Mouse (Mus musculus): ENCODE measurements around the gene Noxa1. TPM values are rescaled to one million over a fixed set of nuclear protein-coding genes. Genes with fewer than 3 reads are reported as not detected.
A peak's percentile ranks its signal among the peaks of the same experiment; 100 is the strongest.

Noxa1 gene
- polyA plus RNA-seq, 1 experiment from 2014 or later = 0.24 TPM

GRCm38 (mm10) chr2:25110505-25111183 lies 15.7 kb upstream of the Noxa1 start:
- H3K9me3 ChIP-seq (ENCODE audit: control insufficient read depth, low read length) = no peaks in the 10 kb centered on the region
- H3K9ac ChIP-seq (ENCODE audit: low read length) = no peak overlapping the region
- no peak overlapping the region for H3K4me3 ChIP-seq (ENCODE audit: low read depth, low read length)
- H3K4me2 ChIP-seq (ENCODE audit: low read depth, severe bottlenecking) = no peak overlapping the region
- DNase-seq (ENCODE audit: low spot score) (no peak), ATAC-seq (ENCODE audit: insufficient number of reproducible peaks, low FRiP score, low TSS enrichment, low read depth) (no peak)
- 0 out of 2 replicates have a peak overlapping the region, but pooled peaks have one; percentile 4 for H3K27ac ChIP-seq (replicated peaks; ENCODE audit: low read depth, low read length)
- H3K4me1 ChIP-seq (ENCODE audit: control insufficient read depth, insufficient read depth, low read length) = no peaks in the 10 kb centered on the region
- H3K36me3 ChIP-seq (ENCODE audit: control insufficient read depth, insufficient read depth, low read length) = no peaks in the 10 kb centered on the region
- no peaks in the 10 kb centered on the region for H3K27me3 ChIP-seq (ENCODE audit: control insufficient read depth, insufficient read depth, low read length)

GRCm38 (mm10) chr2:25109487-25109886 lies 14.5 kb upstream of the Noxa1 start:
- Histone ChIP-seq H3K9ac (ENCODE audit: low read length) (no peak overlapping the region), H3K27me3 (ENCODE audit: control insufficient read depth, insufficient read depth, low read length) (no peaks in the 10 kb centered on the region), H3K9me3 (ENCODE audit: control insufficient read depth, low read length) (no peaks in the 10 kb centered on the region), H3K36me3 (ENCODE audit: control insufficient read depth, insufficient read depth, low read length) (no peaks in the 10 kb centered on the region), H3K27ac (replicated peaks; ENCODE audit: low read depth, low read length) (no peak overlapping the region), H3K4me3 (ENCODE audit: low read depth, low read length) (no peak overlapping the region), H3K4me2 (ENCODE audit: low read depth, severe bottlenecking) (no peak overlapping the region), H3K4me1 (ENCODE audit: control insufficient read depth, insufficient read depth, low read length) (no peaks in the 10 kb centered on the region)
- ATAC-seq (ENCODE audit: insufficient number of reproducible peaks, low FRiP score, low TSS enrichment, low read depth) (peak; percentile 21; the same call in 1 of the 2 replicates), DNase-seq (ENCODE audit: low spot score) (no peak)

GRCm38 (mm10) chr2:25106045-25106444 lies 11.1 kb upstream of the Noxa1 start:
- no peak for ATAC-seq (ENCODE audit: insufficient number of reproducible peaks, low FRiP score, low TSS enrichment, low read depth)
- Histone ChIP-seq H3K4me3 (ENCODE audit: low read depth, low read length) (no peak overlapping the region), H3K4me1 (ENCODE audit: control insufficient read depth, insufficient read depth, low read length) (no peaks in the 10 kb centered on the region), H3K27me3 (ENCODE audit: control insufficient read depth, insufficient read depth, low read length) (no peaks in the 10 kb centered on the region), H3K27ac (replicated peaks; ENCODE audit: low read depth, low read length) (no peak overlapping the region), H3K9ac (ENCODE audit: low read length) (no peak overlapping the region), H3K4me2 (ENCODE audit: low read depth, severe bottlenecking) (no peak overlapping the region), H3K9me3 (ENCODE audit: control insufficient read depth, low read length) (no peaks in the 10 kb centered on the region), H3K36me3 (ENCODE audit: control insufficient read depth, insufficient read depth, low read length) (no peaks in the 10 kb centered on the region)
- DNase-seq (ENCODE audit: low spot score) = no peak
- WGBS = 77% methylated on average over 3 of the region's 3 CpGs

GRCm38 (mm10) chr2:25104122-25104521 lies 9.2 kb upstream of the Noxa1 start:
- ATAC-seq (ENCODE audit: insufficient number of reproducible peaks, low FRiP score, low TSS enrichment, low read depth) (no peak), DNase-seq (ENCODE audit: low spot score) (no peak)
- Histone ChIP-seq H3K27me3 (ENCODE audit: control insufficient read depth, insufficient read depth, low read length) (no peaks in the 10 kb centered on the region), H3K4me2 (ENCODE audit: low read depth, severe bottlenecking) (no peak overlapping the region), H3K27ac (replicated peaks; ENCODE audit: low read depth, low read length) (no peak overlapping the region), H3K4me3 (ENCODE audit: low read depth, low read length) (no peak overlapping the region), H3K9ac (ENCODE audit: low read length) (no peak overlapping the region), H3K4me1 (ENCODE audit: control insufficient read depth, insufficient read depth, low read length) (no peaks in the 10 kb centered on the region), H3K36me3 (ENCODE audit: control insufficient read depth, insufficient read depth, low read length) (no peaks in the 10 kb centered on the region), H3K9me3 (ENCODE audit: control insufficient read depth, low read length) (no peaks in the 10 kb centered on the region)
- 83% methylated on average over 2 of the region's 2 CpGs for WGBS

DNA sequence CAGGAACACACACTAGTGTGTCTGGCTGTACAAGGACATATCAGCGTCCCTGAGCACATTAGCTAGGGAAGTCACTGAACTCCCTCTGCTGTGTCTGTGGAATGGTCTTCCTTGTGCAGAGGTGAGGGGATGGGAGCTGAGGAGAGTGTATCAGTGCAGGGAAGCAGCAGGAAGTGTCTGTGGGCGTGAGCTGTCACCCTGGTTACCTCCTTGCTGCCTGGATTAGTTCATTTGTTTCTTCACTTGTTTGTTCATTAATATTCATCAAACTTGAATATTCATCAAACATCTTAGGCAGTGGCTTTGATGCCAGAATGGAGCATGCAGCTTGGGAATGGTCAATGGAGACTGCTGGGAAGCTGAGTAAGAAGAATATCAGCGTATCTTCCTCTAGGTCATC lies 4.8 kb upstream of the Noxa1 start:
- H3K9me3 ChIP-seq (ENCODE audit: control insufficient read depth, low read length) = no peaks in the 10 kb centered on the region
- 0 out of 2 replicates have a peak, but pooled peaks cover 5% of the 10 kb centered on the region for H3K27me3 ChIP-seq (ENCODE audit: control insufficient read depth, insufficient read depth, low read length)
- H3K4me3 ChIP-seq (ENCODE audit: low read depth, low read length) = no peak overlapping the region
- H3K4me2 ChIP-seq (ENCODE audit: low read depth, severe bottlenecking) = no peak overlapping the region
- H3K4me1 ChIP-seq (ENCODE audit: control insufficient read depth, insufficient read depth, low read length) = no peaks in the 10 kb centered on the region
- H3K27ac ChIP-seq (replicated peaks; ENCODE audit: low read depth, low read length) = no peak overlapping the region
- ATAC-seq (ENCODE audit: insufficient number of reproducible peaks, low FRiP score, low TSS enrichment, low read depth) = no peak
- no peaks in the 10 kb centered on the region for H3K36me3 ChIP-seq (ENCODE audit: control insufficient read depth, insufficient read depth, low read length)
- H3K9ac ChIP-seq (ENCODE audit: low read length) = no peak overlapping the region
- WGBS = 73% methylated on average over 3 of the region's 3 CpGs
- no peak for DNase-seq (ENCODE audit: low spot score)

DNA sequence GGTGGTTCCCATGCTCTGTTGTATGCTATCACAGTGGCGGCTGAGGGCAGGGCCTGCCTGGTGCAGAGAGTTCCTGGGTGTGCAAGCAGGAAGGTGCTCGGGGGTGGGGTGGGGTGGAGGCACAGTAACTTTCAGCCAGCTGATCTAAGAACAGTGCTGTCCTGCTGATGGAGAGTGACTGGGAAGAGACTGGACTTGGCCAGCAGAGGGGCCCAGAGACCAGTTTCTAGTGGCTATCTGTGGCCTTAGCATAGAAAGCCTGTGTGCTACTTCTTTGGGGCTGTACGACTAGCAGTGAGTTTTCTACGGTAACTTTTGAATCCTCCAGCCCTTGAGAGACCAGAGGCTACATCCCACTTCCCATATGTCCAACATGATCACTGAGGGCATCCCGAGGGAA lies 4.0 kb upstream of the Noxa1 start:
- Histone ChIP-seq H3K4me1 (ENCODE audit: control insufficient read depth, insufficient read depth, low read length) (no peaks in the 10 kb centered on the region), H3K4me3 (ENCODE audit: low read depth, low read length) (no peak overlapping the region), H3K27ac (replicated peaks; ENCODE audit: low read depth, low read length) (no peak overlapping the region), H3K4me2 (ENCODE audit: low read depth, severe bottlenecking) (no peak overlapping the region), H3K9me3 (ENCODE audit: control insufficient read depth, low read length) (no peaks in the 10 kb centered on the region), H3K27me3 (ENCODE audit: control insufficient read depth, insufficient read depth, low read length) (peaks cover 9% of the 10 kb centered on the region; the same call in 1 of the 2 replicates), H3K36me3 (ENCODE audit: control insufficient read depth, insufficient read depth, low read length) (no peaks in the 10 kb centered on the region), H3K9ac (ENCODE audit: low read length) (no peak overlapping the region)
- ATAC-seq (ENCODE audit: insufficient number of reproducible peaks, low FRiP score, low TSS enrichment, low read depth) (no peak), DNase-seq (ENCODE audit: low spot score) (peak; percentile 32)
- 59% methylated on average over 5 of the region's 5 CpGs for WGBS

- 76% methylated on average over 3 of the region's 3 CpGs for WGBS
- H3K4me3 ChIP-seq (ENCODE audit: low read depth, low read length) = no peak overlapping the region
- peaks cover 9% of the 10 kb centered on the region; the same call in 1 of the 2 replicates for H3K27me3 ChIP-seq (ENCODE audit: control insufficient read depth, insufficient read depth, low read length)
- H3K4me2 ChIP-seq (ENCODE audit: low read depth, severe bottlenecking) = no peak overlapping the region
- ATAC-seq (ENCODE audit: insufficient number of reproducible peaks, low FRiP score, low TSS enrichment, low read depth) = no peak
- no peaks in the 10 kb centered on the region for H3K4me1 ChIP-seq (ENCODE audit: control insufficient read depth, insufficient read depth, low read length)
- no peaks in the 10 kb centered on the region for H3K36me3 ChIP-seq (ENCODE audit: control insufficient read depth, insufficient read depth, low read length)
- H3K9me3 ChIP-seq (ENCODE audit: control insufficient read depth, low read length) = no peaks in the 10 kb centered on the region
- no peak overlapping the region for H3K27ac ChIP-seq (replicated peaks; ENCODE audit: low read depth, low read length)
- no peak for DNase-seq (ENCODE audit: low spot score)
- no peak overlapping the region for H3K9ac ChIP-seq (ENCODE audit: low read length)
Observed at GRCm38 (mm10) chr2:25098005-25098615, 3.2 kb upstream of the Noxa1 start.

GRCm38 (mm10) chr2:25094785-25095108 lies 202 bp downstream of the Noxa1 start:
- 47% methylated on average over 17 of the region's 17 CpGs for WGBS
- no peak overlapping the region for H3K27ac ChIP-seq (replicated peaks; ENCODE audit: low read depth, low read length)
- H3K9ac ChIP-seq (ENCODE audit: low read length) = no peak overlapping the region
- H3K36me3 ChIP-seq (ENCODE audit: control insufficient read depth, insufficient read depth, low read length) = no peaks in the 10 kb centered on the region
- ATAC-seq (ENCODE audit: insufficient number of reproducible peaks, low FRiP score, low TSS enrichment, low read depth) (no peak; the same call in 1 of the 2 replicates), DNase-seq (ENCODE audit: low spot score) (peak; percentile 24)
- H3K4me1 ChIP-seq (ENCODE audit: control insufficient read depth, insufficient read depth, low read length) = no peaks in the 10 kb centered on the region
- peak overlapping the region; percentile 27; the same call in 1 of the 2 replicates for H3K4me2 ChIP-seq (ENCODE audit: low read depth, severe bottlenecking)
- no peaks in the 10 kb centered on the region for H3K9me3 ChIP-seq (ENCODE audit: control insufficient read depth, low read length)
- H3K27me3 ChIP-seq (ENCODE audit: control insufficient read depth, insufficient read depth, low read length) = peaks cover 9% of the 10 kb centered on the region; the same call in 1 of the 2 replicates
- no peak overlapping the region for H3K4me3 ChIP-seq (ENCODE audit: low read depth, low read length)

All from limb, embryonic 11.5 days (tissue).